ENCODE assay signal across 9 mouse cellular contexts in the genomic region with DNA sequence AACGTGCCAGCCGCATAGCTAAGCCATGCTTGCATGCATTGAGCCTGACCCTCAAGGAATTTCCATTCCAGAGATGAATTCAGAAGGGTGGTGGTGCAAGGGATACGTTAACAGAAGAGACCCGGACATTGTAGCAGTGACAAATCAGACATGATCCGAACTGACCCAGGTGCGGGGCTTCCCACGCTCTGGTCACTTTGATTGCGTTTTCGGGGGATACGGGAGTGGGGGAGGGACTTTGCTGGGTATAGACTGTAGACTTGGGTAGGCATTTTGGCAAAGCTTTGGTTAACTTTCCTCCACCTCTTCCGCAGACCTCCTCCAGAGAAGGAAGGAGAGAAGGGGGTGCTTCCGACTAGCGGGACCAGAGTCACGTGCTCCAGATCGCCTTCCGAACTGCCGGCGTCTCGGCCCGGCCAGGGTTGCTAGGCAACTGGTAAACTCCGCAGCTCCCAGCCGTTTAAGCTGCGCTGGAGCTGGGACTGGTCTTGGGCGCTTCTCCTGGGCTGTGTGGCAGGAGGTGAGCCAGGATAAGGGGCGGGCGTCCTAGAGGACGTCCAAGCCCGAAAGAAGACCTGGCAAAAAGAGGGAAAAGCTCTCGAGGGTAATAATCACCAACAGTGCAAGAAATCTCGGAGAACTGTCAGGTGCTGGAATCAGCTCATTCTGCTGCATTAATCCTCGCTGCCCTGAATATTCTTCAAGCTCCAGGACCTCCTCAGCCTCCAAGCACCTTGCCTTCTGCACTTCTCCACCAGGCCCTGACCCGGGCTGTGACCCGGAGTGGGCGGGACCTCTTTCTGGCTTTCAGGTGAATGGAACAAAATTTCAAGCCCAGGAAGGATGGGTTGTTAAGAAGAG. TPM values are rescaled to one million over a fixed set of nuclear protein-coding genes. Genes with fewer than 3 reads are reported as not detected.
DNase-seq lines count a peak whose midpoint lies in the region; ATAC-seq and TF ChIP-seq lines count a peak whose summit lies in the region.
"Had no signal": no experiment of that assay in that cellular context is flagged by ENCODE, and none has a peak within 500 bp of the region (broad histone marks: within the 10 kb centered on the region; RNA-seq: fewer than 3 reads in every experiment).

Gene Dnaic2 (plus strand): TSS at position 444 of the 861 bp plus-strand sequence.

- WGBS in bone marrow, adult 2 months: 15% methylated on average over 34 of the region's 34 CpGs
- WGBS in heart, embryonic 12.5 days: 8% methylated on average over 34 of the region's 34 CpGs
- 9% methylated on average over 34 of the region's 34 CpGs for WGBS in kidney, postnatal 0 days
- WGBS in liver, embryonic 13.5 days (ENCODE audit: insufficient replicate concordance): 9% methylated on average over 34 of the region's 34 CpGs
- WGBS in neural tube, embryonic 11.5 days: 12% methylated on average over 34 of the region's 34 CpGs

- DNase-seq in A20 (ENCODE audit: low read depth, low spot score): peak; percentile 56
- DNase-seq in fibroblast of lung, adult 2 months (ENCODE audit: low read depth): peak; percentile 18
- DNase-seq in kidney, postnatal 0 days (ENCODE audit: low spot score): peak; percentile 88
- DNase-seq in liver, embryonic 13.5 days: no peak
- peak; percentile 80 for DNase-seq in neural tube, embryonic 11.5 days (ENCODE audit: low spot score)
- peak; percentile 63 to 78 for DNase-seq in urinary bladder, postnatal 4 days (ENCODE audit: low spot score in 2 of 2)

- no peak within 1 kb of the TSS for H3K27ac ChIP-seq in bone marrow, adult 2 months (ENCODE audit: control insufficient read depth, insufficient read depth, low read depth, low read length, poor library complexity)
- H3K27ac ChIP-seq in heart, embryonic 12.5 days (ENCODE audit: poor library complexity, severe bottlenecking): no peak within 1 kb of the TSS
- no peak within 1 kb of the TSS for H3K27ac ChIP-seq in kidney, postnatal 0 days
- H3K27ac ChIP-seq in liver, embryonic 13.5 days: no peak within 1 kb of the TSS
- H3K27ac ChIP-seq in neural tube, embryonic 11.5 days (ENCODE audit: low read depth, low read length): no peak within 1 kb of the TSS

- H3K4me2 ChIP-seq in heart, embryonic 12.5 days: peak within 1 kb of the TSS; percentile 73
- H3K4me2 ChIP-seq in kidney, postnatal 0 days (ENCODE audit: low read length): peak within 1 kb of the TSS; percentile 50
- H3K4me2 ChIP-seq in liver, embryonic 13.5 days: peak within 1 kb of the TSS; percentile 54
- H3K4me2 ChIP-seq in neural tube, embryonic 11.5 days (ENCODE audit: low read depth): peak within 1 kb of the TSS; percentile 41

- no peak for TF ChIP-seq CTCF in bone marrow, adult 2 months (IDR thresholded peaks at IDR 0.05; ENCODE audit: control insufficient read depth, insufficient read depth, low read length)
- no peak for TF ChIP-seq CTCF in kidney, postnatal 0 days (IDR thresholded peaks at IDR 0.05; ENCODE audit: low read depth)

- ATAC-seq in heart, embryonic 12.5 days (ENCODE audit: insufficient number of reproducible peaks, low FRiP score): peak; percentile 76
- ATAC-seq in kidney, postnatal 0 days (replicated peaks; ENCODE audit: low FRiP score, low read depth): peak; percentile 78; the same call in 1 of the 2 replicates
- 0 out of 2 replicates have a peak, but pooled peaks have one; percentile 39 for ATAC-seq in liver, embryonic 13.5 days (ENCODE audit: low read depth)
- ATAC-seq in neural tube, embryonic 11.5 days (ENCODE audit: insufficient read depth, low FRiP score, low TSS enrichment): peak; percentile 88
- ATAC-seq: Patski had no signal

- H3K4me1 ChIP-seq in bone marrow, adult 2 months (ENCODE audit: control insufficient read depth, insufficient read depth, low read length): no peaks in the 10 kb centered on the region; the same call in 1 of the 2 replicates
- peaks cover 16% of the 10 kb centered on the region for H3K4me1 ChIP-seq in heart, embryonic 12.5 days (replicated peaks)
- H3K4me1 ChIP-seq in kidney, postnatal 0 days (replicated peaks; ENCODE audit: insufficient read depth, low read length): 0 out of 2 replicates have a peak, but pooled peaks cover 4% of the 10 kb centered on the region
- H3K4me1 ChIP-seq in liver, embryonic 13.5 days (replicated peaks): peaks cover 16% of the 10 kb centered on the region
- peaks cover 10% of the 10 kb centered on the region; the same call in 1 of the 2 replicates for H3K4me1 ChIP-seq in neural tube, embryonic 11.5 days (ENCODE audit: control insufficient read depth, insufficient read depth, low read length)

- no peaks in the 10 kb centered on the region for H3K36me3 ChIP-seq in heart, embryonic 12.5 days
- no peaks in the 10 kb centered on the region for H3K36me3 ChIP-seq in kidney, postnatal 0 days (ENCODE audit: insufficient read depth, low read length)
- no peaks in the 10 kb centered on the region for H3K36me3 ChIP-seq in liver, embryonic 13.5 days
- H3K36me3 ChIP-seq in neural tube, embryonic 11.5 days (ENCODE audit: control insufficient read depth, insufficient read depth, low read length): no peaks in the 10 kb centered on the region

- TF ChIP-seq POLR2A in bone marrow, adult 2 months (IDR thresholded peaks at IDR 0.05; ENCODE audit: borderline replicate concordance, control insufficient read depth, low read depth, low read length): no peak

- H3K9ac ChIP-seq in heart, embryonic 12.5 days: 0 out of 2 replicates have a peak within 1 kb of the TSS, but pooled peaks have one; percentile 43
- 0 out of 2 replicates have a peak within 1 kb of the TSS, but pooled peaks have one; percentile 13 for H3K9ac ChIP-seq in kidney, postnatal 0 days (ENCODE audit: low read depth, low read length)
- no peak within 1 kb of the TSS for H3K9ac ChIP-seq in liver, embryonic 13.5 days
- H3K9ac ChIP-seq in neural tube, embryonic 11.5 days (ENCODE audit: low read length): peak within 1 kb of the TSS; percentile 35; the same call in 1 of the 2 replicates

- no peaks in the 10 kb centered on the region for H3K9me3 ChIP-seq in heart, embryonic 12.5 days (replicated peaks)
- no peaks in the 10 kb centered on the region for H3K9me3 ChIP-seq in kidney, postnatal 0 days (replicated peaks; ENCODE audit: low read length)
- no peaks in the 10 kb centered on the region for H3K9me3 ChIP-seq in liver, embryonic 13.5 days (replicated peaks)
- no peaks in the 10 kb centered on the region for H3K9me3 ChIP-seq in neural tube, embryonic 11.5 days (ENCODE audit: control insufficient read depth, low read length)

- no peaks in the 10 kb centered on the region for H3K27me3 ChIP-seq in heart, embryonic 12.5 days (replicated peaks)
- H3K27me3 ChIP-seq in kidney, postnatal 0 days (ENCODE audit: insufficient read depth, low read length): no peaks in the 10 kb centered on the region
- H3K27me3 ChIP-seq in liver, embryonic 13.5 days: peaks cover 20% of the 10 kb centered on the region
- H3K27me3 ChIP-seq in neural tube, embryonic 11.5 days (ENCODE audit: control insufficient read depth, insufficient read depth, low read length): no peaks in the 10 kb centered on the region
- H3K27me3 ChIP-seq: Patski had no signal

- peak within 1 kb of the TSS; percentile 1 for H3K4me3 ChIP-seq in bone marrow, adult 2 months (replicated peaks; ENCODE audit: control insufficient read depth, low read depth, low read length)
- peak within 1 kb of the TSS; percentile 45 for H3K4me3 ChIP-seq in heart, embryonic 12.5 days
- peak within 1 kb of the TSS; percentile 22; the same call in 1 of the 2 replicates for H3K4me3 ChIP-seq in kidney, postnatal 0 days (replicated peaks; ENCODE audit: low read depth, low read length)
- peak within 1 kb of the TSS; percentile 26 for H3K4me3 ChIP-seq in liver, embryonic 13.5 days (replicated peaks)
- peak within 1 kb of the TSS; percentile 16; the same call in 1 of the 2 replicates for H3K4me3 ChIP-seq in neural tube, embryonic 11.5 days (ENCODE audit: low read depth, low read length)

RNA-seq across cellular contexts. Expression of gene Dnaic2, which starts in this region (rescaled TPM):
- polyA plus RNA-seq in bone marrow, adult 2 months (2011; ENCODE audit: insufficient read depth, insufficient read length, low replicate concordance, missing spikeins): not detected in 2 replicates
- 0.27 and 0.32 TPM in 2 replicates for polyA plus RNA-seq in heart, embryonic 12.5 days (2016; fragmentation: Nextera tagmentation; extraction: Ambion mirVana)
- polyA plus RNA-seq in kidney, postnatal 0 days (2015; fragmentation: Nextera tagmentation; extraction: Ambion mirVana): 0.32 and 0.43 TPM in 2 replicates
- 0.06 TPM in 1 of 2 replicates, not detected in the other for polyA plus RNA-seq in liver, embryonic 13.5 days (2015; fragmentation: Nextera tagmentation; extraction: Ambion mirVana)
- polyA plus RNA-seq in neural tube, embryonic 11.5 days (2014; fragmentation: Nextera tagmentation; extraction: Ambion mirVana): 1.7 and 2.5 TPM in 2 replicates

Comparison
In these comparisons a context has a peak if more than half of its experiments do, and no peak if none do; other contexts are left out.
1. Peak in ATAC-seq, H3K4me3 ChIP-seq, H3K9ac ChIP-seq and H3K4me2 ChIP-seq in heart, embryonic 12.5 days; RNA of the gene not detected or under 1 TPM.
2. Peak in DNase-seq, ATAC-seq, H3K4me3 ChIP-seq, H3K9ac ChIP-seq and H3K4me2 ChIP-seq in kidney, postnatal 0 days; RNA of the gene not detected or under 1 TPM.
3. Peak in ATAC-seq, H3K4me3 ChIP-seq and H3K4me2 ChIP-seq in liver, embryonic 13.5 days; RNA of the gene not detected or under 1 TPM.